Mouse (Mus musculus): ENCODE results near the gene Tenm3.

- TF ChIP-seq CTCF (IDR thresholded peaks at IDR 0.05; ENCODE audit: borderline replicate concordance, insufficient read depth, low read length) (no peak), POLR2A (IDR thresholded peaks at IDR 0.05; ENCODE audit: low read depth, low read length) (no peak)
Observed at GRCm38 (mm10) chr8:48293797-48294196, 550.0 kb downstream of the Tenm3 start.
